Mouse (Mus musculus): ENCODE results near the gene Hist1h2ao. TPM values are rescaled to one million over a fixed set of nuclear protein-coding genes. Genes with fewer than 3 reads are reported as not detected.
"Not testable (repeated sequence)": the region's sequence is repeated elsewhere in the genome, so short reads cannot be mapped to it uniquely, and the experiment has no call there.

Gene Hist1h2ao
- polyA plus RNA-seq, 1 experiment from 2014 or later, result 1.8 TPM

- no peaks in the 10 kb centered on the region; the same call in 1 of the 2 replicates for H3K36me3 ChIP-seq
- no peaks in the 10 kb centered on the region for H3K9me3 ChIP-seq (replicated peaks)
- WGBS, result 92% methylated on average over 3 of the region's 3 CpGs
Measured at GRCm38 (mm10) chr13:21828511-21828910, 18.2 kb downstream of the Hist1h2ao start.

GRCm38 (mm10) chr13:21830344-21830743 is 20.1 kb downstream of the Hist1h2ao start:
- Histone ChIP-seq H3K4me1 (no peaks in the 10 kb centered on the region), H3K9ac (no peak overlapping the region), H3K27ac (no peak overlapping the region), H3K4me3 (replicated peaks) (no peak overlapping the region), H3K9me3 (replicated peaks) (no peaks in the 10 kb centered on the region), H3K4me2 (peak overlapping the region; percentile 25; the same call in 1 of the 2 replicates), H3K27me3 (no peaks in the 10 kb centered on the region), H3K36me3 (no peaks in the 10 kb centered on the region; the same call in 1 of the 2 replicates)
- 88% methylated on average over 10 of the region's 10 CpGs for WGBS
- no peak for ATAC-seq (replicated peaks; ENCODE audit: low FRiP score)

More at GRCm38 (mm10) chr13:21828511-21828910, 18.2 kb downstream of the Hist1h2ao start:
- H3K4me1 ChIP-seq, result no peaks in the 10 kb centered on the region
- no peak overlapping the region for H3K4me3 ChIP-seq (replicated peaks)
- ATAC-seq (replicated peaks; ENCODE audit: low FRiP score), result no peak
- H3K9ac ChIP-seq, result no peak overlapping the region
- no peak overlapping the region for H3K27ac ChIP-seq
- H3K4me2 ChIP-seq, result no peak overlapping the region
- no peaks in the 10 kb centered on the region for H3K27me3 ChIP-seq

- not testable (repeated sequence) for H3K27me3 ChIP-seq; H3K9ac ChIP-seq; H3K9me3 ChIP-seq (replicated peaks); H3K4me1 ChIP-seq; H3K36me3 ChIP-seq
- H3K4me3 ChIP-seq (replicated peaks), result peak within 1 kb of the TSS; percentile 31
- peak; percentile 87 for ATAC-seq (replicated peaks; ENCODE audit: low FRiP score)
- peak within 1 kb of the TSS; percentile 66 for H3K27ac ChIP-seq
- peak within 1 kb of the TSS; percentile 47 for H3K4me2 ChIP-seq
- under 1% methylated on average over 28 of the region's 58 CpGs for WGBS
Measured at GRCm38 (mm10) chr13:21831418-21832394, 21.4 kb downstream of the Hist1h2ao start, which contains the start of gene Hist1h4n. Hist1h4n (minus strand) TSS chr13:21832196.

GRCm38 (mm10) chr13:21833461-21833860 is 23.2 kb downstream of the Hist1h2ao start, which contains the start of the genes Hist1h2ap and Hist1h2br:
Hist1h2ap (minus strand) TSS chr13:21833507.
Hist1h2br (plus strand) TSS chr13:21833743.
- no CpG with 5 or more reads among the region's 24 CpGs for WGBS
- H3K27me3 ChIP-seq; H3K4me3 ChIP-seq (replicated peaks); H3K36me3 ChIP-seq; H3K4me2 ChIP-seq; H3K27ac ChIP-seq; H3K4me1 ChIP-seq; H3K9me3 ChIP-seq (replicated peaks); H3K9ac ChIP-seq: not testable (repeated sequence)
- peak; percentile 96 for ATAC-seq (replicated peaks; ENCODE audit: low FRiP score)

GRCm38 (mm10) chr13:21840508-21840907 is 30.2 kb downstream of the Hist1h2ao start:
- not testable (repeated sequence) for H3K4me3 ChIP-seq (replicated peaks); H3K27me3 ChIP-seq; H3K27ac ChIP-seq; H3K9ac ChIP-seq; H3K36me3 ChIP-seq; H3K4me1 ChIP-seq; H3K4me2 ChIP-seq; H3K9me3 ChIP-seq (replicated peaks)
- peak; percentile 77 for ATAC-seq (replicated peaks; ENCODE audit: low FRiP score)
- no CpG with 5 or more reads among the region's 4 CpGs for WGBS

- not testable (repeated sequence) for H3K4me2 ChIP-seq; H3K27ac ChIP-seq; H3K4me3 ChIP-seq (replicated peaks); H3K36me3 ChIP-seq; H3K9me3 ChIP-seq (replicated peaks); H3K4me1 ChIP-seq; H3K27me3 ChIP-seq; ATAC-seq (replicated peaks; ENCODE audit: low FRiP score); H3K9ac ChIP-seq
Measured at GRCm38 (mm10) chr13:21846356-21846755, 36.1 kb downstream of the Hist1h2ao start.

- WGBS, result 31% methylated on average over 8 of the region's 8 CpGs
- Histone ChIP-seq H3K27me3 (no peaks in the 10 kb centered on the region), H3K9me3 (replicated peaks) (no peaks in the 10 kb centered on the region), H3K4me3 (replicated peaks) (no peak overlapping the region), H3K4me2 (no peak overlapping the region), H3K4me1 (no peaks in the 10 kb centered on the region), H3K36me3 (no peaks in the 10 kb centered on the region), H3K9ac (no peak overlapping the region), H3K27ac (no peak overlapping the region)
- ATAC-seq (replicated peaks; ENCODE audit: low FRiP score), result no peak
Measured at GRCm38 (mm10) chr13:21847883-21848282, 37.6 kb downstream of the Hist1h2ao start.

GRCm38 (mm10) chr13:21850696-21851095 is 40.4 kb downstream of the Hist1h2ao start:
- not testable (repeated sequence) for H3K9me3 ChIP-seq (replicated peaks); H3K36me3 ChIP-seq; H3K27me3 ChIP-seq; H3K9ac ChIP-seq; H3K27ac ChIP-seq; ATAC-seq (replicated peaks; ENCODE audit: low FRiP score); H3K4me3 ChIP-seq (replicated peaks); H3K4me2 ChIP-seq; H3K4me1 ChIP-seq
- WGBS, result 42% methylated on average over 1 of the region's 1 CpGs

- no peaks in the 10 kb centered on the region for H3K9me3 ChIP-seq (replicated peaks)
- whole genome bisulfite sequencing, result 49% methylated on average over 3 of the region's 3 CpGs
- H3K4me1 ChIP-seq, result no peaks in the 10 kb centered on the region
- H3K4me3 ChIP-seq (replicated peaks), result no peak overlapping the region
- no peak overlapping the region for H3K9ac ChIP-seq
- no peaks in the 10 kb centered on the region for H3K36me3 ChIP-seq
- ATAC-seq (replicated peaks; ENCODE audit: low FRiP score), result no peak
- H3K27ac ChIP-seq, result no peak overlapping the region
- H3K27me3 ChIP-seq, result no peaks in the 10 kb centered on the region
- H3K4me2 ChIP-seq, result no peak overlapping the region
Measured at GRCm38 (mm10) chr13:21852215-21852945, 42.1 kb downstream of the Hist1h2ao start.

- no peaks in the 10 kb centered on the region for H3K4me1 ChIP-seq
- 1% methylated on average over 11 of the region's 11 CpGs for WGBS
- no peak overlapping the region for H3K9ac ChIP-seq
- H3K9me3 ChIP-seq (replicated peaks), result no peaks in the 10 kb centered on the region
- peak overlapping the region; percentile 53 for H3K4me3 ChIP-seq (replicated peaks)
- peak overlapping the region; percentile 61 for H3K4me2 ChIP-seq
- peak; percentile 49 for ATAC-seq (replicated peaks; ENCODE audit: low FRiP score)
- H3K36me3 ChIP-seq, result no peaks in the 10 kb centered on the region
- no peak overlapping the region for H3K27ac ChIP-seq
- H3K27me3 ChIP-seq, result no peaks in the 10 kb centered on the region
Measured at GRCm38 (mm10) chr13:21855146-21855545, 44.9 kb downstream of the Hist1h2ao start.

GRCm38 (mm10) chr13:21855698-21856162 is 45.5 kb downstream of the Hist1h2ao start:
- Histone ChIP-seq H3K27me3 (no peaks in the 10 kb centered on the region), H3K4me3 (replicated peaks) (peak overlapping the region; percentile 53), H3K27ac (0 out of 2 replicates have a peak overlapping the region, but pooled peaks have one; percentile 56), H3K36me3 (no peaks in the 10 kb centered on the region), H3K4me1 (no peaks in the 10 kb centered on the region), H3K9ac (peak overlapping the region; percentile 36; the same call in 1 of the 2 replicates), H3K9me3 (replicated peaks) (no peaks in the 10 kb centered on the region), H3K4me2 (peak overlapping the region; percentile 61)
- WGBS, result 2% methylated on average over 15 of the region's 15 CpGs
- ATAC-seq (replicated peaks; ENCODE audit: low FRiP score), result no peak

All from kidney, embryonic 15.5 days (tissue).